Mouse (Mus musculus): ENCODE measurements around the gene Sec63.

Sec63 gene

GRCm38 (mm10) chr10:42760999-42761900 lies at the start of gene Sec63:
TSS of gene Sec63 (plus strand) at chr10:42761496.
- peak; percentile 98 for DNase-seq

GRCm38 (mm10) chr10:42714676-42715075 lies 46.6 kb upstream of the Sec63 start:
- DNase-seq, result no peak

- peak; percentile 5 for DNase-seq
These were observed 45.8 kb upstream of the Sec63 start for GRCm38 (mm10) chr10:42715366-42716035.

- DNase-seq, result no peak
These were observed 39.2 kb upstream of the Sec63 start for GRCm38 (mm10) chr10:42722116-42722515.

GRCm38 (mm10) chr10:42723275-42724232 lies 37.7 kb upstream of the Sec63 start:
- no peak for DNase-seq

GRCm38 (mm10) chr10:42729607-42730006 lies 31.7 kb upstream of the Sec63 start:
- DNase-seq, result no peak

- DNase-seq, result peak; percentile 57
These were observed 26.7 kb upstream of the Sec63 start for GRCm38 (mm10) chr10:42734546-42735060.

GRCm38 (mm10) chr10:42751813-42752212 lies 9.5 kb upstream of the Sec63 start:
- no peak for DNase-seq

- no peak for DNase-seq
These were observed 7.0 kb upstream of the Sec63 start for GRCm38 (mm10) chr10:42754341-42754740.

- DNase-seq, result no peak
These were observed 1.6 kb upstream of the Sec63 start for GRCm38 (mm10) chr10:42759741-42760140.

- DNase-seq, result peak; percentile 20
These were observed 967 bp upstream of the Sec63 start for GRCm38 (mm10) chr10:42760329-42760728.

GRCm38 (mm10) chr10:42761901-42762669 lies 789 bp downstream of the Sec63 start:
- peak; percentile 69 for DNase-seq

GRCm38 (mm10) chr10:42762670-42763058 lies 1.4 kb downstream of the Sec63 start:
- no peak for DNase-seq

- DNase-seq, result no peak
These were observed 1.9 kb downstream of the Sec63 start for GRCm38 (mm10) chr10:42763246-42763645.

GRCm38 (mm10) chr10:42765344-42765743 lies 4.0 kb downstream of the Sec63 start:
- no peak for DNase-seq

GRCm38 (mm10) chr10:42775450-42775849 lies 14.2 kb downstream of the Sec63 start:
- DNase-seq, result no peak

GRCm38 (mm10) chr10:42780753-42781152 lies 19.5 kb downstream of the Sec63 start:
- no peak for DNase-seq

- no peak for DNase-seq
These were observed 20.4 kb downstream of the Sec63 start for GRCm38 (mm10) chr10:42781672-42782071.

GRCm38 (mm10) chr10:42800922-42801321 lies 39.6 kb downstream of the Sec63 start:
- DNase-seq, result no peak

GRCm38 (mm10) chr10:42825923-42826322 lies 64.6 kb downstream of the Sec63 start:
- no peak for DNase-seq

- DNase-seq, result no peak
These were observed 65.9 kb downstream of the Sec63 start for GRCm38 (mm10) chr10:42827155-42827554.

GRCm38 (mm10) chr10:42830007-42830406 lies 68.7 kb downstream of the Sec63 start:
- no peak for DNase-seq
